Mouse (Mus musculus): ENCODE results near the gene Bcap31. TPM values are rescaled to one million over a fixed set of nuclear protein-coding genes. Genes with fewer than 3 reads are reported as not detected.

The Bcap31 gene
- total and polyA plus RNA-seq, 3 experiments: 119 to 239 (median 176) TPM

DNA sequence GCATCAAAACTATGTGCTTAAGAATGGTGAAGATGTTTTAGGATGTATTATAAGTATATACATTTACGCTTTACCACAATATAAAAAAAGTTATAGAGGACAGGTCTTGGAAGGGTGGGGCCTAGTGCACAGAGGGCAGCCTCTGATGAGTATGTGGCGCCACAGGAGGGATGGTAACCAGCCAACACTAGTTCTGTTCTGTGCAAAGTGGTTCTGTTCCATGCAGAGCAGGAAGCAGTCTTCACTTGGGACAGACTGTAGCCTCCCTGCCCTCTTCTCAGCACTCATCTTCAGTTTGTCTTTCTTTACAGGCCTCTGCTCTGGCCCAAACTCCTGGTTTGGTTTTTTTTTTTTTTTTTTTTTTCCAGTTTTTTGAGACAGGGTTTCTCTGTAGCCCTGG lies 31.8 kb downstream of the Bcap31 start:
- no peaks in the 10 kb centered on the region for H3K4me1 ChIP-seq (ENCODE audit: control insufficient read depth in 1 of 2, insufficient read depth in 2 of 2)
- DNase-seq (ENCODE audit: extremely low read depth): no peak
- H3K36me3 ChIP-seq (replicated peaks in 1 of 2; ENCODE audit: control insufficient read depth in 1 of 2, insufficient read depth in 1 of 2, low read length in 1 of 2): peaks cover 73 to 95% of the 10 kb centered on the region in 2 experiments
- H3K79me2 ChIP-seq (replicated peaks; ENCODE audit: control insufficient read depth, extremely low read depth, insufficient read depth, poor library complexity, severe bottlenecking): no peaks in the 10 kb centered on the region
- H3K4me2 ChIP-seq (ENCODE audit: insufficient read depth, low read depth, poor library complexity, severe bottlenecking): no peak overlapping the region
- no peak overlapping the region for H3K9ac ChIP-seq (ENCODE audit: insufficient read depth, low read depth)
- no peak overlapping the region for H3K27ac ChIP-seq (ENCODE audit: insufficient read depth, low read depth)
- H3K27me3 ChIP-seq (replicated peaks): no peaks in the 10 kb centered on the region
- no peaks in the 10 kb centered on the region for H3K9me3 ChIP-seq (replicated peaks; ENCODE audit: low read length)
- in situ Hi-C loops (cut with MboI; ENCODE audit: low pct_ligation_motif_present, low pct_unique_long_range_greater_than_20kb, low sequenced_read_pairs) (no loop called here), dilution Hi-C loops (cut with MboI; ENCODE audit: extremely low pct_ligation_motif_present, extremely low pct_unique_long_range_greater_than_20kb, low sequenced_read_pairs) (no loop called here)
- no peak for TF ChIP-seq ZNF384 (IDR thresholded peaks at IDR 0.05; ENCODE audit: low read depth, low read length)
- TF ChIP-seq E2F4 (IDR thresholded peaks at IDR 0.05; ENCODE audit: insufficient replicate concordance, low read depth, low read length): no peak
- no peak overlapping the region for H3K4me3 ChIP-seq (replicated peaks in 1 of 3; ENCODE audit: low read depth in 2 of 3, low read length in 2 of 3, poor library complexity in 1 of 3)

DNA sequence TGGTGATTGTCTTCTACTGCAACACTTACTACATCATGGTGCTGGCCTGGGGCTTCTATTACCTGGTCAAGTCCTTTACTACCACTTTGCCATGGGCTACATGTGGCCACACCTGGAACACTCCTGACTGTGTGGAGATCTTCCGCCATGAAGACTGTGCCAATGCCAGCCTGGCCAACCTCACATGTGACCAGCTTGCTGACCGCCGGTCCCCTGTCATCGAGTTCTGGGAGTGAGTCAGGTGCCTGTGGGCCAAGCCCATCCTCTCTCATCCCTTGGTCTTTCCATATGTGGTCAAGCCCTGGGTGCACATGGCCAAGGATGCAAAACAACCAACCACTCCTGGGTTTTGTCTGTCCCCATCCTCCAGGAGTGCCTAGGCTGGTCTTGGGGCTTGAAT lies 39.3 kb downstream of the Bcap31 start:
- Histone ChIP-seq H3K36me3 (replicated peaks in 1 of 2; ENCODE audit: control insufficient read depth in 1 of 2, insufficient read depth in 1 of 2, low read length in 1 of 2) (peaks cover 21 to 31% of the 10 kb centered on the region in 2 experiments), H3K27me3 (replicated peaks) (no peaks in the 10 kb centered on the region), H3K27ac (ENCODE audit: insufficient read depth, low read depth) (no peak overlapping the region), H3K79me2 (replicated peaks; ENCODE audit: control insufficient read depth, extremely low read depth, insufficient read depth, poor library complexity, severe bottlenecking) (no peaks in the 10 kb centered on the region), H3K4me2 (ENCODE audit: insufficient read depth, low read depth, poor library complexity, severe bottlenecking) (no peak overlapping the region), H3K9ac (ENCODE audit: insufficient read depth, low read depth) (no peak overlapping the region), H3K4me3 (replicated peaks in 1 of 3; ENCODE audit: low read depth in 2 of 3, low read length in 2 of 3, poor library complexity in 1 of 3) (no peak overlapping the region), H3K9me3 (replicated peaks; ENCODE audit: low read length) (no peaks in the 10 kb centered on the region), H3K4me1 (ENCODE audit: control insufficient read depth in 1 of 2, insufficient read depth in 2 of 2) (peaks cover 3 to 4% of the 10 kb centered on the region in 2 experiments; a peak in 3 of 4 replicates)
- in situ Hi-C loops (cut with MboI; ENCODE audit: low pct_ligation_motif_present, low pct_unique_long_range_greater_than_20kb, low sequenced_read_pairs): no loop called here
- TF ChIP-seq KAT2A (IDR thresholded peaks at IDR 0.05; ENCODE audit: insufficient replicate concordance, low read length) (no peak), CTCF (conservative IDR thresholded peaks at IDR 0.05 in 1 of 2, IDR thresholded peaks at IDR 0.05 in 1 of 2; ENCODE audit: low read depth in 2 of 2, low read length in 2 of 2) (no peak), NELFE (IDR thresholded peaks at IDR 0.05; ENCODE audit: low read depth, low read length) (no peak), USF2 (conservative IDR thresholded peaks at IDR 0.05; ENCODE audit: low read depth, low read length) (no peak), ZKSCAN1 (IDR thresholded peaks at IDR 0.05; ENCODE audit: borderline replicate concordance, low read depth, low read length) (no peak), MAFK (IDR thresholded peaks at IDR 0.05; ENCODE audit: insufficient replicate concordance, low read length) (no peak), TBP (conservative IDR thresholded peaks at IDR 0.05; ENCODE audit: low read depth, low read length) (no peak), RCOR1 (conservative IDR thresholded peaks at IDR 0.05; ENCODE audit: low read depth, low read length) (no peak), SIN3A (IDR thresholded peaks at IDR 0.05; ENCODE audit: low read length) (no peak), IRF4 (IDR thresholded peaks at IDR 0.05; ENCODE audit: low read depth, low read length) (no peak), CHD2 (IDR thresholded peaks at IDR 0.05; ENCODE audit: low read length) (no peak), HCFC1 (IDR thresholded peaks at IDR 0.05; ENCODE audit: low read depth, low read length) (no peak), ELF1 (IDR thresholded peaks at IDR 0.05; ENCODE audit: low read depth, low read length) (no peak), EP300 (IDR thresholded peaks at IDR 0.05; ENCODE audit: low read length) (no peak), ZMIZ1 (IDR thresholded peaks at IDR 0.05; ENCODE audit: low read depth, low read length) (no peak), UBTF (IDR thresholded peaks at IDR 0.05; ENCODE audit: low read depth, low read length) (no peak), PAX5 (IDR thresholded peaks at IDR 0.05; ENCODE audit: low read length) (no peak), MAX (IDR thresholded peaks at IDR 0.05; ENCODE audit: low read length) (no peak), GABPA (IDR thresholded peaks at IDR 0.05; ENCODE audit: insufficient replicate concordance, low read depth, low read length) (no peak), MYC (IDR thresholded peaks at IDR 0.05; ENCODE audit: low read depth, low read length) (no peak)
- DNase-seq (ENCODE audit: extremely low read depth): no peak
- dilution Hi-C loops (cut with MboI; ENCODE audit: extremely low pct_ligation_motif_present, extremely low pct_unique_long_range_greater_than_20kb, low sequenced_read_pairs): no loop called here
